Comparison of ENCODE assay signal across 7 mouse cellular contexts in genomic region chr1:157554686-157555530, GRCm38 (mm10). TPM values are rescaled to one million over a fixed set of nuclear protein-coding genes. Genes with fewer than 3 reads are reported as not detected.
A peak's percentile ranks its signal among the peaks of the same experiment; 100 is the strongest.
DNase-seq lines count a peak whose midpoint lies in the region; ATAC-seq and TF ChIP-seq lines count a peak whose summit lies in the region.

No protein-coding gene starts in this region.

- no peak overlapping the region for H3K4me3 ChIP-seq in liver, embryonic 11.5 days (ENCODE audit: low read depth, low read length)
- H3K4me3 ChIP-seq in embryonic facial prominence, embryonic 15.5 days (replicated peaks), result no peak overlapping the region
- H3K4me3 ChIP-seq in midbrain, postnatal 0 days (ENCODE audit: low read depth, low read length), result no peak overlapping the region
- H3K4me3 ChIP-seq in layer of hippocampus, adult 2 months, result no peak overlapping the region

- no peak for ATAC-seq in liver, embryonic 11.5 days (replicated peaks; ENCODE audit: low FRiP score)
- 0 out of 2 replicates have a peak, but pooled peaks have one; percentile 11 for ATAC-seq in embryonic facial prominence, embryonic 15.5 days (ENCODE audit: insufficient number of reproducible peaks, low FRiP score, low TSS enrichment, low read depth)
- ATAC-seq in inflammation-experienced regulatory T-cells, adult 6 months, result peak; percentile 74
- ATAC-seq in midbrain, postnatal 0 days (ENCODE audit: low FRiP score), result no peak

- no peaks in the 10 kb centered on the region; the same call in 1 of the 2 replicates for H3K9me3 ChIP-seq in liver, embryonic 11.5 days (ENCODE audit: control insufficient read depth, low read length)
- no peaks in the 10 kb centered on the region for H3K9me3 ChIP-seq in embryonic facial prominence, embryonic 15.5 days (replicated peaks)
- no peaks in the 10 kb centered on the region for H3K9me3 ChIP-seq in midbrain, postnatal 0 days (ENCODE audit: low read length)

- H3K4me2 ChIP-seq in liver, embryonic 11.5 days, result peak overlapping the region; percentile 54
- peak overlapping the region; percentile 28 for H3K4me2 ChIP-seq in embryonic facial prominence, embryonic 15.5 days (replicated peaks)
- peak overlapping the region; percentile 36 for H3K4me2 ChIP-seq in midbrain, postnatal 0 days (ENCODE audit: low read depth, low read length, poor library complexity, severe bottlenecking)

- no peak overlapping the region for H3K9ac ChIP-seq in liver, embryonic 11.5 days (ENCODE audit: low read depth, low read length)
- no peak overlapping the region for H3K9ac ChIP-seq in embryonic facial prominence, embryonic 15.5 days
- no peak overlapping the region for H3K9ac ChIP-seq in midbrain, postnatal 0 days (replicated peaks; ENCODE audit: low read length, poor library complexity, severe bottlenecking)

- no peak for DNase-seq in liver, embryonic 11.5 days (ENCODE audit: low spot score)
- DNase-seq in liver, result no peak
- no peak for DNase-seq in midbrain, postnatal 0 days (ENCODE audit: low spot score)
- no peak for DNase-seq in testis, postnatal 14 days (ENCODE audit: low spot score)
- DNase-seq in layer of hippocampus, adult 2 months (ENCODE audit: low spot score in 2 of 2), result no peak

- H3K27me3 ChIP-seq in liver, embryonic 11.5 days (replicated peaks; ENCODE audit: control insufficient read depth, insufficient read depth, low read length), result no peaks in the 10 kb centered on the region
- H3K27me3 ChIP-seq in embryonic facial prominence, embryonic 15.5 days, result peaks cover 11% of the 10 kb centered on the region; the same call in 1 of the 2 replicates
- no peaks in the 10 kb centered on the region for H3K27me3 ChIP-seq in midbrain, postnatal 0 days (ENCODE audit: insufficient read depth, low read length)

- TF ChIP-seq CTCF in midbrain, postnatal 0 days (IDR thresholded peaks at IDR 0.05), result no peak
- no peak for TF ChIP-seq CTCF in layer of hippocampus, adult 2 months (conservative IDR thresholded peaks at IDR 0.05)

- WGBS in liver, embryonic 11.5 days, result 25% methylated on average over 27 of the region's 27 CpGs
- 30% methylated on average over 27 of the region's 27 CpGs for WGBS in embryonic facial prominence, embryonic 15.5 days
- 32% methylated on average over 27 of the region's 27 CpGs for WGBS in midbrain, postnatal 0 days

- no peak overlapping the region for H3K27ac ChIP-seq in liver, embryonic 11.5 days (ENCODE audit: low read depth, low read length)
- no peak overlapping the region for H3K27ac ChIP-seq in embryonic facial prominence, embryonic 15.5 days (replicated peaks)
- no peak overlapping the region for H3K27ac ChIP-seq in midbrain, postnatal 0 days (ENCODE audit: low read depth, low read length)
- no peak overlapping the region for H3K27ac ChIP-seq in layer of hippocampus, adult 2 months

- no peaks in the 10 kb centered on the region for H3K36me3 ChIP-seq in liver, embryonic 11.5 days (ENCODE audit: control insufficient read depth, insufficient read depth, low read length)
- H3K36me3 ChIP-seq in embryonic facial prominence, embryonic 15.5 days, result no peaks in the 10 kb centered on the region
- no peaks in the 10 kb centered on the region for H3K36me3 ChIP-seq in midbrain, postnatal 0 days (ENCODE audit: insufficient read depth, low read length)

- H3K4me1 ChIP-seq in liver, embryonic 11.5 days (replicated peaks; ENCODE audit: control insufficient read depth, insufficient read depth, low read length), result no peaks in the 10 kb centered on the region
- 0 out of 2 replicates have a peak, but pooled peaks cover 13% of the 10 kb centered on the region for H3K4me1 ChIP-seq in embryonic facial prominence, embryonic 15.5 days
- H3K4me1 ChIP-seq in midbrain, postnatal 0 days (ENCODE audit: insufficient read depth, low read length), result peaks cover 14% of the 10 kb centered on the region

RNA-seq across cellular contexts. Expression of gene Sec16b, which starts 48.4 kb away (rescaled TPM):
- 4.6 and 5.8 TPM in 2 replicates for polyA plus RNA-seq in liver, embryonic 11.5 days (2014; fragmentation: Nextera tagmentation; extraction: Ambion mirVana)
- polyA plus RNA-seq in embryonic facial prominence, embryonic 15.5 days (2015; fragmentation: Nextera tagmentation; extraction: Ambion mirVana), result 5.0 and 5.2 TPM in 2 replicates
- polyA plus RNA-seq in inflammation-experienced regulatory T-cells, adult 6 months (2017; shearing (Covaris generic)), result 1 to 10 TPM; 1.2 to 2.4 (median 2.4) TPM
- 0.33 and 0.49 TPM in 2 replicates for total RNA-seq in midbrain, postnatal 0 days (2014; rRNA removed)
- 0.30 and 0.39 TPM in 2 replicates for polyA plus RNA-seq in midbrain, postnatal 0 days (2015; fragmentation: Nextera tagmentation; extraction: Ambion mirVana)
- total RNA-seq in layer of hippocampus, adult 2 months (2021), result under 1 TPM; 0.20 to 0.39 TPM

Comparison
In these comparisons a context has a peak if more than half of its experiments do, and no peak if none do; other contexts are left out.
1. ATAC-seq: peak in embryonic facial prominence, embryonic 15.5 days (single experiment) and inflammation-experienced regulatory T-cells, adult 6 months (single experiment); none in liver, embryonic 11.5 days (single experiment) and midbrain, postnatal 0 days (single experiment).
2. Peak in every context shown above with its lines, with median percentiles within 50 percentile points of each other: H3K4me2 ChIP-seq.